Mouse (Mus musculus) lung, adult 2 months (tissue): ENCODE results near the gene Ckb. TPM values are rescaled to one million over a fixed set of nuclear protein-coding genes. Genes with fewer than 3 reads are reported as not detected.

ENCODE experiments used
- DNase-seq: peaks from one replicate; pipeline ENCODE4 v3.0.0; 2022
- H3K4me1 ChIP-seq: fragments of 200-500 bp; 2 replicates; pipeline ENCODE4 v1.6.1; 2011; ENCODE audit warnings: low read length; ENCODE audit not compliant: control insufficient read depth, insufficient read depth
- H3K4me3 ChIP-seq: fragments of 200-500 bp; replicated peaks from 2 replicates; pipeline ENCODE3; 2011; ENCODE audit warnings: low read depth, mild to moderate bottlenecking, control low read depth, low read length; ENCODE audit errors: extremely low read depth
- CTCF ChIP-seq: fragments of 200-500 bp; IDR thresholded peaks from 2 replicates; pipeline ENCODE4 v1.5.1; 2011; ENCODE audit warnings: mild to moderate bottlenecking, low read length, control low read depth; ENCODE audit not compliant: insufficient read depth
- POLR2A ChIP-seq: fragments of 200-500 bp; IDR thresholded peaks from 2 replicates; pipeline ENCODE4 v1.6.1; 2011; ENCODE audit warnings: low read depth, mild to moderate bottlenecking, control low read depth, low read length, borderline replicate concordance; ENCODE audit errors: extremely low read depth
- WGBS: fragments of 180-500 bp; shearing (Covaris S2); methylation state at CpG from one replicate; pipeline ENCODE4 v1.1.7; 2018; 5-methylcytosine and 5-hydroxymethylcytosine counted together
- polyA plus RNA-seq: library from polyadenylated mRNA; depleted of rRNA; stranded (reverse); fragments of >200 nt; gene quantifications from 2 replicates; pipeline ENCODE4 v1.2.3, GENCODE M21; 2012; rRNA removed

The Ckb gene
- polyA plus RNA-seq, 1 experiment = 261 TPM

- TF ChIP-seq CTCF (peak; percentile 86), POLR2A (no peak)
- DNase-seq = peak; percentile 49
- Histone ChIP-seq H3K4me1 (no peaks in the 10 kb centered on the region), H3K4me3 (no peak overlapping the region)
- 47% methylated on average over 6 of the region's 6 CpGs for WGBS
Measured at GRCm38 (mm10) chr12:111648061-111648645, 24.0 kb downstream of the Ckb start.

Other genes with a start within 250 kb of the Ckb start
- 31.7 and 43.6 TPM in 2 replicates for gene Tnfaip2, start 229.9 kb downstream of the Ckb start, polyA plus RNA-seq
- 0.12 and 0.31 TPM in 2 replicates for gene Gm266, start 186.5 kb downstream of the Ckb start, polyA plus RNA-seq
- gene Eif5, start 134.3 kb downstream of the Ckb start, polyA plus RNA-seq = 48.5 and 68.3 TPM in 2 replicates
- 26.4 and 27.7 TPM in 2 replicates for gene Mark3, start 97.8 kb downstream of the Ckb start, polyA plus RNA-seq
- gene Trmt61a, start 5.8 kb upstream of the Ckb start, polyA plus RNA-seq = 21.6 and 24.3 TPM in 2 replicates
- gene Bag5, start 40.9 kb upstream of the Ckb start, polyA plus RNA-seq = 21.4 and 21.9 TPM in 2 replicates
- 22.5 and 30.9 TPM in 2 replicates for gene Apopt1, start 40.9 kb upstream of the Ckb start, polyA plus RNA-seq
- 101 and 113 TPM in 2 replicates for gene Klc1, start 86.5 kb upstream of the Ckb start, polyA plus RNA-seq
- gene Xrcc3, start 141.5 kb upstream of the Ckb start, polyA plus RNA-seq = 3.2 and 3.6 TPM in 2 replicates
- gene Zfyve21, start 141.8 kb upstream of the Ckb start, polyA plus RNA-seq = 79.8 and 83.4 TPM in 2 replicates
- gene Ppp1r13b, start 235.8 kb upstream of the Ckb start, polyA plus RNA-seq = 32.0 and 34.1 TPM in 2 replicates